Mouse (Mus musculus) neural tube, embryonic 13.5 days (tissue): ENCODE measurements at regions not wholly inside any gene's neighbourhood (a gene's known extent, or its start where the extent isn't known, plus 50 kb on each side); places are given as distances from the start of the nearest gene placed in this dataset.

Source experiments
- ATAC-seq: fragments of 200-750 bp; cut with Nextera tagmentation; 2 replicates; pipeline ENCODE4 v1.8.0; 2017; ENCODE audit warnings: low read depth, mild to moderate bottlenecking, moderate TSS enrichment, moderate library complexity
- H3K27ac ChIP-seq: fragments of 300-500 bp; sonication (generic); replicated peaks from 2 replicates; pipeline ENCODE4 v1.5.1; 2015; ENCODE audit warnings: moderate library complexity, mild to moderate bottlenecking, inconsistent platforms
- H3K27me3 ChIP-seq: fragments of 300-500 bp; sonication (generic); 2 replicates; pipeline ENCODE4 v1.6.1; 2015; ENCODE audit warnings: mild to moderate bottlenecking, inconsistent platforms
- H3K36me3 ChIP-seq: fragments of 300-500 bp; sonication (generic); 2 replicates; pipeline ENCODE4 v1.6.1; 2015; ENCODE audit warnings: mild to moderate bottlenecking, inconsistent platforms
- H3K4me1 ChIP-seq: fragments of 300-500 bp; sonication (generic); replicated peaks from 2 replicates; pipeline ENCODE4 v1.6.1; 2015; ENCODE audit warnings: inconsistent platforms
- H3K4me2 ChIP-seq: fragments of 300-500 bp; sonication (generic); 2 replicates; pipeline ENCODE4 v1.6.1; 2015; ENCODE audit warnings: inconsistent platforms, mild to moderate bottlenecking, moderate library complexity
- H3K4me3 ChIP-seq: fragments of 300-500 bp; sonication (generic); 2 replicates; pipeline ENCODE4 v1.5.1; 2015; ENCODE audit warnings: mild to moderate bottlenecking, inconsistent platforms
- H3K9ac ChIP-seq: fragments of 300-500 bp; sonication (generic); 2 replicates; pipeline ENCODE4 v1.6.1; 2015; ENCODE audit warnings: moderate library complexity, mild to moderate bottlenecking, inconsistent platforms
- H3K9me3 ChIP-seq: fragments of 300-500 bp; sonication (generic); 2 replicates; pipeline ENCODE4 v1.6.1; 2016; ENCODE audit warnings: inconsistent platforms
- WGBS: fragments of 180-500 bp; shearing (Covaris S2); methylation state at CpG from one replicate; pipeline ENCODE4 v1.1.7; 2015; 5-methylcytosine and 5-hydroxymethylcytosine counted together

- no peaks in the 10 kb centered on the region for H3K4me1 ChIP-seq
- H3K9me3 ChIP-seq, result no peaks in the 10 kb centered on the region
- no peaks in the 10 kb centered on the region for H3K27me3 ChIP-seq
- no peak overlapping the region for H3K4me3 ChIP-seq
- H3K4me2 ChIP-seq, result no peak overlapping the region
- H3K36me3 ChIP-seq, result no peaks in the 10 kb centered on the region
- no peak overlapping the region for H3K9ac ChIP-seq
- 0% methylated on average over 1 of the region's 1 CpGs for WGBS
- no peak for ATAC-seq
- no peak overlapping the region for H3K27ac ChIP-seq
Measured at GRCm38 (mm10) chr16:84462150-84462549, 52.8 kb upstream of the A730009L09Rik start.
